Mouse (Mus musculus) forebrain, embryonic 16.5 days (tissue): Measurements from ENCODE around the gene Cfap58. TPM values are rescaled to one million over a fixed set of nuclear protein-coding genes. Genes with fewer than 3 reads are reported as not detected.
A peak's percentile ranks its signal among the peaks of the same experiment; 100 is the strongest.

Experiments used
- ATAC-seq: fragments of 200-750 bp; cut with Nextera tagmentation; 2 replicates; pipeline ENCODE4 v1.8.0; 2017; ENCODE audit warnings: mild to moderate bottlenecking, moderate library complexity
- H3K27ac ChIP-seq: fragments of 300-500 bp; sonication (generic); 2 replicates; pipeline ENCODE4 v1.5.1; 2014; ENCODE audit warnings: low read length, control low read depth
- H3K27me3 ChIP-seq: fragments of 300-500 bp; sonication (generic); replicated peaks from 2 replicates; pipeline ENCODE4 v1.6.1; 2014; ENCODE audit warnings: low read length; ENCODE audit not compliant: control insufficient read depth, insufficient read depth
- H3K36me3 ChIP-seq: fragments of 300-500 bp; sonication (generic); 2 replicates; pipeline ENCODE4 v1.6.1; 2014; ENCODE audit not compliant: control insufficient read depth, insufficient read depth
- H3K4me1 ChIP-seq: fragments of 300-500 bp; sonication (generic); replicated peaks from 2 replicates; pipeline ENCODE4 v1.6.1; 2014; ENCODE audit warnings: low read length; ENCODE audit not compliant: control insufficient read depth, insufficient read depth
- H3K4me2 ChIP-seq: fragments of 300-500 bp; sonication (generic); 2 replicates; pipeline ENCODE4 v1.6.1; 2014; ENCODE audit warnings: mild to moderate bottlenecking, low read length, control low read depth
- H3K4me3 ChIP-seq: fragments of 300-500 bp; sonication (generic); replicated peaks from 2 replicates; pipeline ENCODE4 v1.5.1; 2014; ENCODE audit warnings: mild to moderate bottlenecking, low read length, control low read depth
- H3K9ac ChIP-seq: fragments of 300-500 bp; sonication (generic); replicated peaks from 2 replicates; pipeline ENCODE4 v1.6.1; 2014; ENCODE audit warnings: low read depth, low read length, control low read depth
- H3K9me3 ChIP-seq: fragments of 300-500 bp; sonication (generic); 2 replicates; pipeline ENCODE4 v1.6.1; 2016; ENCODE audit warnings: low read length; ENCODE audit not compliant: control insufficient read depth
- WGBS: fragments of 180-500 bp; shearing (Covaris S2); extraction: QIAGEN DNeasy Blood & Tissue Kit; methylation state at CpG from one replicate; pipeline ENCODE4 v1.1.7; 2014; 5-methylcytosine and 5-hydroxymethylcytosine counted together
- microRNA-seq: library from miRNA; unstranded; fragments of <30 nt; microRNA quantifications from one replicate; pipeline ENCODE4, GENCODE M21; 2017
- polyA plus RNA-seq: library from polyadenylated mRNA; unstranded; fragments of >200 nt; fragmentation: Nextera tagmentation; extraction: Ambion mirVana; gene quantifications from 2 replicates; pipeline ENCODE4 v1.2.1, GENCODE M21; 2015

Cfap58 gene
- polyA plus RNA-seq, 1 experiment from 2014 or later, result 0.33 TPM

DNA sequence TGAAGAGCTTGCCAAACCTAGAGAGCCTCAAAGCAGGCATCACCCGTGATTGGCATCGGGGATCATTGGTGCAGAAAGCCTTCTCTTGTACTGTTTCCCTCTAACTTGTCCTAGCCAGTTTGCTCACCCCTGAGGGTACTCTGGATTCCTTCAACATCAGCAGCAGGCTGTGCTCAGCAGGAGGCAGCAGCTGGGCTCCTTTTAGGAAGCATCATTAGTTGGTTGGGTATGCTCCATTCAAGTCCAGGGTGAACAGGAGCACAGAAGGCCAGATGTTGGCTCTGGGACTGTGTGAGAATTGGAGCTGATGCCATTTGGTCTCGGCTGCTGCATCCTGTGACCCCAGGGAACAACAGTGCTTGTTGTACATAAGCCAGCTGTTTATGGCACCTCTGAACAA, 142.2 kb downstream of the Cfap58 start:
- Histone ChIP-seq H3K9me3 (no peaks in the 10 kb centered on the region), H3K36me3 (no peaks in the 10 kb centered on the region), H3K4me1 (peaks cover 5% of the 10 kb centered on the region), H3K9ac (no peak overlapping the region), H3K27ac (no peak overlapping the region), H3K27me3 (no peaks in the 10 kb centered on the region), H3K4me3 (no peak overlapping the region), H3K4me2 (no peak overlapping the region)
- ATAC-seq, result no peak
- 79% methylated on average over 3 of the region's 3 CpGs for WGBS

DNA sequence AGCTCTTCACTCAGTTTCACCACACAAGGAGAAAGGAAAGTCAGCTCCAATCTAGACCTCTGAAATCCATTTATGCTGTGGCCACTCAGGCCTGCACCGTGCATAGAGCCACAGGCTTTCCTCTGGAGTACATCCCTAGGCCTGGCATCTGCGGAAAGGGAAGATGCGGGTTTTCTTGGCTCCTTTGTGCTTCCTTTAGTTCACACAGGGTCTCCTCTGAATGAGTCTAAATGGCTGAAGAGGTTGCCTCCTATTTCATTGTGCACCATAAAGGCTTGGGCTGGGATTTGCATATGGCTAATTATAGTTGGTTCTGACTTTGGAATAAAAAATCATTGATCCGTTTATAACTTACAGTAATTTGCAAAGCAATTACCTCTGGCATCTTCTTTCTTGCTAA, 144.0 kb downstream of the Cfap58 start:
- H3K27me3 ChIP-seq, result no peaks in the 10 kb centered on the region

More for the DNA sequence above, 144.0 kb downstream of the Cfap58 start:
- Histone ChIP-seq H3K36me3 (no peaks in the 10 kb centered on the region), H3K9ac (no peak overlapping the region), H3K9me3 (no peaks in the 10 kb centered on the region), H3K27ac (no peak overlapping the region), H3K4me1 (peaks cover 5% of the 10 kb centered on the region), H3K4me3 (no peak overlapping the region), H3K4me2 (no peak overlapping the region)
- WGBS, result 16% methylated on average over 4 of the region's 4 CpGs
- ATAC-seq, result peak; percentile 71

Small RNAs within 50 kb of the gene (microRNA-seq; reads per million reads assigned to microRNA genes)
- gene Gm22240, result not detected

Other genes starting within 250 kb of the Cfap58 start
- 0.04 and 0.11 TPM in 2 replicates for gene Col17a1, start 245.6 kb upstream of the Cfap58 start, polyA plus RNA-seq
- 180 and 202 TPM in 2 replicates for gene Sfr1, start 206.0 kb upstream of the Cfap58 start, polyA plus RNA-seq
- gene Gsto1, start 82.7 kb upstream of the Cfap58 start, polyA plus RNA-seq, result 125 and 126 TPM in 2 replicates
- gene Gsto2, start 72.1 kb upstream of the Cfap58 start, polyA plus RNA-seq, result 0.84 and 1.2 TPM in 2 replicates
- 0.63 and 1.1 TPM in 2 replicates for gene Cfap43, start 18.4 kb upstream of the Cfap58 start, polyA plus RNA-seq
- gene Itprip, start 18.4 kb upstream of the Cfap58 start, polyA plus RNA-seq, result 6.9 and 7.2 TPM in 2 replicates